10 mouse cellular contexts compared by ENCODE assay signal in genomic region chr5:143057753-143058152, GRCm38 (mm10). TPM values are rescaled to one million over a fixed set of nuclear protein-coding genes. Genes with fewer than 3 reads are reported as not detected.
DNase-seq lines count a peak whose midpoint lies in the region; ATAC-seq and TF ChIP-seq lines count a peak whose summit lies in the region.
"Had no signal": no experiment of that assay in that cellular context is flagged by ENCODE, and none has a peak within 500 bp of the region (broad histone marks: within the 10 kb centered on the region; RNA-seq: fewer than 3 reads in every experiment).

No protein-coding gene starts in this region.

- peak overlapping the region; percentile 93 for H3K27ac ChIP-seq in heart, embryonic 11.5 days (ENCODE audit: low read depth, low read length)
- peak overlapping the region; percentile 74 for H3K27ac ChIP-seq in lung, postnatal 0 days (ENCODE audit: low read length)
- peak overlapping the region; percentile 91 for H3K27ac ChIP-seq in embryonic fibroblast, embryonic 13.5 days (ENCODE audit: insufficient read depth, low read length)
- peak overlapping the region; percentile 88 for H3K27ac ChIP-seq in stomach, embryonic 15.5 days

- H3K36me3 ChIP-seq in heart, embryonic 11.5 days (ENCODE audit: control insufficient read depth, insufficient read depth, low read length): no peaks in the 10 kb centered on the region
- H3K36me3 ChIP-seq in lung, postnatal 0 days (ENCODE audit: insufficient read depth, low read length): peaks cover 11% of the 10 kb centered on the region
- no peaks in the 10 kb centered on the region; the same call in 1 of the 2 replicates for H3K36me3 ChIP-seq in stomach, embryonic 15.5 days

- H3K4me1 ChIP-seq in heart, embryonic 11.5 days (ENCODE audit: control insufficient read depth, insufficient read depth, low read length): peaks cover 77% of the 10 kb centered on the region
- H3K4me1 ChIP-seq in lung, postnatal 0 days (ENCODE audit: insufficient read depth, low read depth, low read length): peaks cover 35% of the 10 kb centered on the region
- peaks cover 32% of the 10 kb centered on the region for H3K4me1 ChIP-seq in lung, adult 2 months (ENCODE audit: control insufficient read depth, insufficient read depth, low read length)
- H3K4me1 ChIP-seq in embryonic fibroblast, embryonic 13.5 days (ENCODE audit: control insufficient read depth, insufficient read depth, low read length): peaks cover 34% of the 10 kb centered on the region
- H3K4me1 ChIP-seq in stomach, embryonic 15.5 days: peaks cover 24% of the 10 kb centered on the region

- no peak overlapping the region; the same call in 1 of the 2 replicates for H3K4me3 ChIP-seq in heart, embryonic 11.5 days (ENCODE audit: low read depth, low read length)
- H3K4me3 ChIP-seq in lung, postnatal 0 days (ENCODE audit: low read depth, low read length): no peak overlapping the region
- H3K4me3 ChIP-seq in lung, adult 2 months (replicated peaks; ENCODE audit: extremely low read depth, low read depth, low read length): no peak overlapping the region
- no peak overlapping the region for H3K4me3 ChIP-seq in embryonic fibroblast, embryonic 13.5 days (ENCODE audit: insufficient read depth, low read length)
- no peak overlapping the region for H3K4me3 ChIP-seq in stomach, embryonic 15.5 days (replicated peaks)

- no peak for DNase-seq in heart, adult 8-10 months (ENCODE audit: low spot score)
- peak; percentile 57 for DNase-seq in lung, postnatal 0 days (ENCODE audit: low spot score)
- DNase-seq in lung, adult 2 months: no peak
- DNase-seq in retina, postnatal 1 day: no peak
- DNase-seq in kidney, postnatal 25 days: no peak
- DNase-seq: thymus, postnatal 14 days had no signal

- no peaks in the 10 kb centered on the region for H3K27me3 ChIP-seq in heart, embryonic 11.5 days (ENCODE audit: control insufficient read depth, insufficient read depth, low read length)
- H3K27me3 ChIP-seq in lung, postnatal 0 days (replicated peaks; ENCODE audit: insufficient read depth, low read length): no peaks in the 10 kb centered on the region
- H3K27me3 ChIP-seq in stomach, embryonic 15.5 days (replicated peaks): no peaks in the 10 kb centered on the region
- H3K27me3 ChIP-seq: Patski had no signal

- no peak for TF ChIP-seq CTCF in lung, postnatal 0 days (IDR thresholded peaks at IDR 0.05)
- no peak for TF ChIP-seq CTCF in lung, adult 2 months (IDR thresholded peaks at IDR 0.05; ENCODE audit: insufficient read depth, low read length)
- TF ChIP-seq CTCF in embryonic fibroblast, embryonic 13.5 days (IDR thresholded peaks at IDR 0.05; ENCODE audit: borderline replicate concordance, insufficient read depth, low read length): no peak

- H3K9ac ChIP-seq in heart, embryonic 11.5 days (ENCODE audit: low read depth, low read length): peak overlapping the region; percentile 43; the same call in 1 of the 2 replicates
- H3K9ac ChIP-seq in lung, postnatal 0 days (replicated peaks; ENCODE audit: low read depth): no peak overlapping the region
- H3K9ac ChIP-seq in stomach, embryonic 15.5 days: no peak overlapping the region

- ATAC-seq in heart, embryonic 11.5 days (replicated peaks; ENCODE audit: insufficient number of reproducible peaks, low FRiP score, low TSS enrichment): no peak
- ATAC-seq in lung, postnatal 0 days: peak; percentile 13
- no peak for ATAC-seq in stomach, embryonic 15.5 days (ENCODE audit: insufficient read depth, low FRiP score, low read depth)
- ATAC-seq: Patski had no signal

- no peaks in the 10 kb centered on the region for H3K9me3 ChIP-seq in heart, embryonic 11.5 days (replicated peaks; ENCODE audit: control insufficient read depth, low read length)
- no peaks in the 10 kb centered on the region for H3K9me3 ChIP-seq in lung, postnatal 0 days (ENCODE audit: low read length)
- H3K9me3 ChIP-seq in stomach, embryonic 15.5 days: no peaks in the 10 kb centered on the region

- TF ChIP-seq POLR2A in lung, adult 2 months (IDR thresholded peaks at IDR 0.05; ENCODE audit: borderline replicate concordance, extremely low read depth, low read depth, low read length): no peak
- peak; percentile 53 for TF ChIP-seq POLR2A in embryonic fibroblast, embryonic 13.5 days (IDR thresholded peaks at IDR 0.05; ENCODE audit: low read depth, low read length)

- WGBS in heart, embryonic 11.5 days (ENCODE audit: insufficient replicate concordance): 20% methylated on average over 1 of the region's 1 CpGs
- 72% methylated on average over 1 of the region's 1 CpGs for WGBS in lung, postnatal 0 days
- 61% methylated on average over 1 of the region's 1 CpGs for WGBS in lung, adult 2 months
- 56% methylated on average over 1 of the region's 1 CpGs for WGBS in stomach, embryonic 15.5 days

- TF ChIP-seq EP300 in lung, postnatal 0 days (IDR thresholded peaks at IDR 0.05): no peak

- H3K4me2 ChIP-seq in heart, embryonic 11.5 days: no peak overlapping the region
- no peak overlapping the region for H3K4me2 ChIP-seq in lung, postnatal 0 days (replicated peaks; ENCODE audit: low read depth, low read length)
- no peak overlapping the region for H3K4me2 ChIP-seq in stomach, embryonic 15.5 days

RNA-seq across cellular contexts. Expression of gene Rnf216, which starts 55.0 kb away (rescaled TPM):
- polyA plus RNA-seq in heart, embryonic 11.5 days (2014; fragmentation: Nextera tagmentation; extraction: Ambion mirVana): 22.8 and 35.2 TPM in 2 replicates
- total RNA-seq in heart, adult 8-10 months (2022): 10 to 100 TPM; 22.2 to 24.3 (median 24.0) TPM
- 23.2 and 26.0 TPM in 2 replicates for polyA plus RNA-seq in lung, postnatal 0 days (2015; fragmentation: Nextera tagmentation; extraction: Ambion mirVana)
- 27.7 and 29.8 TPM in 2 replicates for polyA plus RNA-seq in lung, adult 2 months (2012; rRNA removed)
- polyA plus RNA-seq in embryonic fibroblast, embryonic 13.5 days (2011; ENCODE audit: insufficient read length, low read depth, missing spikeins): 28.6 and 36.3 TPM in 2 replicates
- polyA plus RNA-seq in stomach, embryonic 15.5 days (2015; fragmentation: Nextera tagmentation; extraction: Ambion mirVana): 33.9 and 35.2 TPM in 2 replicates
